Mouse (Mus musculus): ENCODE measurements at regions not wholly inside any gene's neighbourhood (a gene's known extent, or its start where the extent isn't known, plus 50 kb on each side); places are given as distances from the start of the nearest gene placed in this dataset.

DNA sequence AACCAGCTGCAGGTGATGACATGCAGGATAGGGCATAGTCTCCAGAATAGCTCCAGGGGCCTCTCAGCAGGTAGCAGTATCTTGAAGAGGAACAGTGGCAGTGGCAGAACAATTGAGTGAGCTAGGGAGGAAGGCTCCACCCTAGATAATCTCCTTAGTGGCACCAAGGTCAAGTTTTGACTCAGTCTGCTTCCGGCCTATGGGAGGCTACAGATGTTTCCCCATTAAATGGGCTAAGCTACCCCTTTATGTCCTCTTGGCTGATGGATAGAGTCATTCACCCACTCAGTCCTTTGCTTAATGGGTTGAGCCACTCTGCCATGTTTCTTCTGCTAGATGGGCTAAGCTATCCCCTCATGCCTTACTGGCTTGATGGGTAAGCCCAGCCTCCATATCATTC is 395.1 kb downstream of the Epha3 start:
- DNase-seq (ENCODE audit: low spot score) (no peak), ATAC-seq (ENCODE audit: low FRiP score) (no peak)
- no peak overlapping the region for H3K9ac ChIP-seq (replicated peaks; ENCODE audit: low read length, poor library complexity, severe bottlenecking)
- no peak overlapping the region for H3K4me2 ChIP-seq (ENCODE audit: low read depth, low read length, poor library complexity, severe bottlenecking)
- no peaks in the 10 kb centered on the region for H3K27me3 ChIP-seq (ENCODE audit: insufficient read depth, low read length)
- 91% methylated on average over 1 of the region's 1 CpGs for WGBS
- H3K4me1 ChIP-seq (ENCODE audit: insufficient read depth, low read length), result no peaks in the 10 kb centered on the region
- no peak overlapping the region for H3K27ac ChIP-seq (ENCODE audit: low read depth, low read length)
- no peaks in the 10 kb centered on the region for H3K36me3 ChIP-seq (ENCODE audit: insufficient read depth, low read length)
- no peak for TF ChIP-seq CTCF (IDR thresholded peaks at IDR 0.05)
- H3K9me3 ChIP-seq (ENCODE audit: low read length), result no peaks in the 10 kb centered on the region
- H3K4me3 ChIP-seq (ENCODE audit: low read depth, low read length), result no peak overlapping the region

Data from midbrain, postnatal 0 days (tissue).